Mouse (Mus musculus) forebrain, embryonic 15.5 days (tissue): ENCODE data around the gene Las1l. TPM values are rescaled to one million over a fixed set of nuclear protein-coding genes. Genes with fewer than 3 reads are reported as not detected.

Source experiments
- ATAC-seq: fragments of 200-750 bp; cut with Nextera tagmentation; replicated peaks from 2 replicates; pipeline ENCODE4 v1.8.0; 2017; ENCODE audit warnings: mild to moderate bottlenecking, moderate TSS enrichment, moderate library complexity
- H3K27ac ChIP-seq: fragments of 300-500 bp; sonication (generic); replicated peaks from 2 replicates; pipeline ENCODE4 v1.5.1; 2015; ENCODE audit warnings: mild to moderate bottlenecking, inconsistent platforms
- H3K27me3 ChIP-seq: fragments of 300-500 bp; sonication (generic); 2 replicates; pipeline ENCODE4 v1.6.1; 2015; ENCODE audit warnings: inconsistent platforms
- H3K36me3 ChIP-seq: fragments of 300-500 bp; sonication (generic); 2 replicates; pipeline ENCODE4 v1.6.1; 2015; ENCODE audit warnings: mild to moderate bottlenecking, inconsistent platforms
- H3K4me1 ChIP-seq: fragments of 300-500 bp; sonication (generic); 2 replicates; pipeline ENCODE4 v1.6.1; 2015; ENCODE audit warnings: inconsistent platforms
- H3K4me2 ChIP-seq: fragments of 300-500 bp; sonication (generic); replicated peaks from 2 replicates; pipeline ENCODE4 v1.6.1; 2015; ENCODE audit warnings: mild to moderate bottlenecking, inconsistent platforms
- H3K4me3 ChIP-seq: fragments of 300-500 bp; sonication (generic); 2 replicates; pipeline ENCODE4 v1.5.1; 2015; ENCODE audit warnings: mild to moderate bottlenecking, inconsistent platforms
- H3K9ac ChIP-seq: fragments of 300-500 bp; sonication (generic); replicated peaks from 2 replicates; pipeline ENCODE4 v1.6.1; 2015; ENCODE audit warnings: mild to moderate bottlenecking, inconsistent platforms
- H3K9me3 ChIP-seq: fragments of 300-500 bp; sonication (generic); 2 replicates; pipeline ENCODE4 v1.6.1; 2016; ENCODE audit warnings: inconsistent platforms
- WGBS: fragments of 180-500 bp; shearing (Covaris S2); methylation state at CpG from one replicate; pipeline ENCODE4 v1.1.7; 2015; ENCODE audit warnings: mixed read lengths; 5-methylcytosine and 5-hydroxymethylcytosine counted together
- polyA plus RNA-seq: library from polyadenylated mRNA; unstranded; fragments of >200 nt; fragmentation: Nextera tagmentation; extraction: Ambion mirVana; gene quantifications from 2 replicates; pipeline ENCODE4 v1.2.1, GENCODE M21; 2015

The Las1l gene
- polyA plus RNA-seq, 1 experiment from 2014 or later: 78.3 TPM

- H3K9ac ChIP-seq: no peak overlapping the region
- H3K4me3 ChIP-seq: no peak overlapping the region
- H3K4me1 ChIP-seq: no peaks in the 10 kb centered on the region
- 90% methylated on average over 4 of the region's 4 CpGs for WGBS
- no peak for ATAC-seq
- H3K36me3 ChIP-seq: no peaks in the 10 kb centered on the region; the same call in 1 of the 2 replicates
- H3K27ac ChIP-seq: no peak overlapping the region
- H3K27me3 ChIP-seq: no peaks in the 10 kb centered on the region
- H3K4me2 ChIP-seq: no peak overlapping the region
- H3K9me3 ChIP-seq: no peaks in the 10 kb centered on the region
These were observed 8.6 kb downstream of the Las1l start for GRCm38 (mm10) chrX:95948135-95948534.

GRCm38 (mm10) chrX:95945496-95945895 lies 11.3 kb downstream of the Las1l start:
- WGBS: 90% methylated on average over 2 of the region's 2 CpGs
- no peak for ATAC-seq

GRCm38 (mm10) chrX:95935481-95935880 lies 21.3 kb downstream of the Las1l start:
- Histone ChIP-seq H3K4me1 (no peaks in the 10 kb centered on the region), H3K4me2 (no peak overlapping the region), H3K27ac (no peak overlapping the region), H3K27me3 (no peaks in the 10 kb centered on the region), H3K9me3 (no peaks in the 10 kb centered on the region), H3K4me3 (no peak overlapping the region), H3K9ac (no peak overlapping the region), H3K36me3 (peaks cover 13% of the 10 kb centered on the region; the same call in 1 of the 2 replicates)
- ATAC-seq: no peak
- WGBS: 94% methylated on average over 2 of the region's 2 CpGs

More at GRCm38 (mm10) chrX:95945496-95945895, 11.3 kb downstream of the Las1l start:
- Histone ChIP-seq H3K27me3 (no peaks in the 10 kb centered on the region), H3K36me3 (peaks cover 6% of the 10 kb centered on the region; the same call in 1 of the 2 replicates), H3K27ac (no peak overlapping the region), H3K4me2 (no peak overlapping the region), H3K4me3 (no peak overlapping the region), H3K9ac (no peak overlapping the region), H3K4me1 (no peaks in the 10 kb centered on the region), H3K9me3 (no peaks in the 10 kb centered on the region)

- ATAC-seq: no peak
- H3K27ac ChIP-seq: no peak overlapping the region
- no peak overlapping the region for H3K4me2 ChIP-seq
- H3K9ac ChIP-seq: no peak overlapping the region
- no peaks in the 10 kb centered on the region for H3K36me3 ChIP-seq
- no peaks in the 10 kb centered on the region for H3K4me1 ChIP-seq
- 82% methylated on average over 3 of the region's 3 CpGs for WGBS
- H3K9me3 ChIP-seq: no peaks in the 10 kb centered on the region
- no peaks in the 10 kb centered on the region for H3K27me3 ChIP-seq
- no peak overlapping the region for H3K4me3 ChIP-seq
These were observed 54.0 kb downstream of the Las1l start for GRCm38 (mm10) chrX:95902716-95903115.

Other genes starting within 250 kb of the Las1l start
- 2.6 and 2.7 TPM in 2 replicates for gene Zc3h12b, start 245.3 kb downstream of the Las1l start, polyA plus RNA-seq
- gene Msn, start 139.1 kb upstream of the Las1l start, polyA plus RNA-seq: 36.7 and 42.4 TPM in 2 replicates